Mouse (Mus musculus): ENCODE measurements around the gene Gm47791.

DNA sequence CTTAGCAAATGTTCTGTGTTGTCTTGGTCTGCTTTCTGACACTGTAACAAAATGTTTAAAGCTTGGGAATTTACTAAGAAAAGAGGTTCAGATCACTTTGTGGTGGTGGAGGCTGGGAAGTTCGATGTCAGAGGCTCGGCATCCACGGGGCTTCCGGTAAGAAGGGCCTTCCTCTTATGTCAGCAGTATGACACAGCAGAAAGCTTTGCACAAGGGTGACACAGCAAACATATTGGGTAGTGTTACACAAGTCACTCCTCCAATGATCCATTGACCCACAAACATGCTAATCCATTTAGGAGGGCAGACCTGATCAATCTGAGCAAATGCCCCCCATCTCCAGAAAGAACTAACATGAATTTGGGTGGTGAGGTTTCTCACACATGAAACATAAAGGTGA is 26.0 kb upstream of the Gm47791 start:
- TF ChIP-seq GATA1 (IDR thresholded peaks at IDR 0.05; ENCODE audit: borderline replicate concordance, low read length) (no peak), FLI1 (IDR thresholded peaks at IDR 0.05; ENCODE audit: low read length) (no peak)
